Mouse (Mus musculus): Measurements from ENCODE around the gene Peli3. TPM values are rescaled to one million over a fixed set of nuclear protein-coding genes. Genes with fewer than 3 reads are reported as not detected.

Peli3 gene
- polyA plus RNA-seq, 1 experiment from 2014 or later = 7.4 TPM

DNA sequence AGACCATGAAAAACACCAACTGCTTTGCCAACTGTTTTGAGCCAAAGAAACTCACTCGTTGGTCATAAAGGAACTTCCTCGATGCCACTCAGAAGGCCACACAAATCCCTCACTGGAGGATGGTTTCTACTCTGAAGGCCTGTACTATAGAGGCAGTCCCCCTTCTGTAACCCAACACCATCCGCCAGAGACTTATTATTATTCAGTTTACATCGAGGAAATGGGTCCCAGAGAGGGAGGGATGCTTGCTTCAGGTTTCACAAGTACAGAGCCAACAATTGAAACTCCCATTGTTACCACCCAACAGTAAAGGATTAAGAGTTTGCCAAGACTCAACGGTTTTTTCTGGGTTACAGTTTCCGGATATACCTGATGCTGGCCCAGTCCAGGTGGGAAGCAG is 2.6 kb upstream of the Peli3 start:
- POLR2A ChIA-PET = no interaction called here
- no peak for DNase-seq (ENCODE audit: low read depth, low spot score)
- in situ Hi-C loops (cut with MboI; ENCODE audit: low pct_unique_long_range_greater_than_20kb) = no loop called here
- H3K27me3 ChIP-seq = no peaks in the 10 kb centered on the region
- TF ChIP-seq CTCF (IDR thresholded peaks at IDR 0.05) = no peak
- ATAC-seq = no peak
- CTCF ChIA-PET = no interaction called here

GRCm38 (mm10) chr19:4943253-4943588 is 294 bp upstream of the Peli3 start:
- DNase-seq (ENCODE audit: low read depth, low spot score) (no peak), ATAC-seq (peak; percentile 36)
- TF ChIP-seq CTCF (IDR thresholded peaks at IDR 0.05) = no peak
- no peaks in the 10 kb centered on the region for H3K27me3 ChIP-seq
- in situ Hi-C loops (cut with MboI; ENCODE audit: low pct_unique_long_range_greater_than_20kb) = no loop called here
- CTCF ChIA-PET = no interaction called here
- POLR2A ChIA-PET = no interaction called here

GRCm38 (mm10) chr19:4937444-4938310 is 5.2 kb downstream of the Peli3 start:
- POLR2A ChIA-PET = interaction anchor here (1.0 to 2.1 kb wide), 2 partner anchors 9 to 10 kb away, joined by 4 to 11 read pairs; partner anchors contain the start of gene Dpp3
- in situ Hi-C loops (cut with MboI; ENCODE audit: low pct_unique_long_range_greater_than_20kb) = no loop called here

DNA sequence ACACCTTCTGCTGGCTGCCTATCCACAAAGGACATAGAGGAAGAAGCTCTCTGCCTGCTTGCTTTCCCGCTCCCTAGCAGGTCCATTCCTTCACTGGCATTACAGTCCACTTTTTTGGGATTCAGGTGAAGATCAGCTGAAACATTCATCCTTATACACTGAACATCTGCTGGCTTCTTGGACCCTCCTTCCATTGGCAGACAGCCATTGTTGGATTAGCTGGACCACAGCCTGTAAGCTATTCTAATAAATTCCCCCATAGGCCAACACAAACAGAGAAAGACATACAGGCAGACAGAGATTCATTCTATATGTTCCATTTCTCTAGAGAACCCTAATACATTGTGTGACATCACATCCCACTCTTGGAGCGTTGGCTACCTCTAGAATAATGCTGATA is 6.0 kb downstream of the Peli3 start:
- POLR2A ChIA-PET = interaction anchor here (1.0 kb wide), 1 partner anchor 9 kb away, joined by 4 read pairs; the partner anchor contains the start of gene Dpp3

More at GRCm38 (mm10) chr19:4937444-4938310, 5.2 kb downstream of the Peli3 start:
- no peak for ATAC-seq
- DNase-seq (ENCODE audit: low read depth, low spot score) = no peak
- H3K27me3 ChIP-seq = no peaks in the 10 kb centered on the region
- TF ChIP-seq CTCF (IDR thresholded peaks at IDR 0.05) = no peak
- CTCF ChIA-PET = interaction anchor here (0.7 to 1.8 kb wide), 4 partner anchors 9 to 129 kb away, joined by 3 to 6 read pairs (median 5); partner anchors contain the start of gene Dpp3

GRCm38 (mm10) chr19:4928781-4929180 is 14.1 kb downstream of the Peli3 start:
- no peaks in the 10 kb centered on the region for H3K27me3 ChIP-seq
- no peak for TF ChIP-seq CTCF (IDR thresholded peaks at IDR 0.05)
- ChIA-PET CTCF (interaction anchor here (1.1 to 2.5 kb wide), 3 partner anchors 9 to 33 kb away, joined by 5 to 10 read pairs (median 8); partner anchors contain the start of gene Bbs1), POLR2A (interaction anchor here (0.6 to 1.8 kb wide), 5 partner anchors 10 to 44 kb away, joined by 3 to 11 read pairs (median 4); partner anchors contain the start of gene Mrpl11)
- DNase-seq (ENCODE audit: low read depth, low spot score) (no peak), ATAC-seq (no peak)
- in situ Hi-C loops (cut with MboI; ENCODE audit: low pct_unique_long_range_greater_than_20kb) = no loop called here

More for the DNA sequence above, 6.0 kb downstream of the Peli3 start:
- no peak for TF ChIP-seq CTCF (IDR thresholded peaks at IDR 0.05)
- no peak for DNase-seq (ENCODE audit: low read depth, low spot score)
- H3K27me3 ChIP-seq = no peaks in the 10 kb centered on the region
- no peak for ATAC-seq
- in situ Hi-C loops (cut with MboI; ENCODE audit: low pct_unique_long_range_greater_than_20kb) = no loop called here
- CTCF ChIA-PET = interaction anchor here (0.7 to 1.8 kb wide), 2 partner anchors 8 to 128 kb away, joined by 3 to 5 read pairs; no protein-coding TSS in a partner anchor

DNA sequence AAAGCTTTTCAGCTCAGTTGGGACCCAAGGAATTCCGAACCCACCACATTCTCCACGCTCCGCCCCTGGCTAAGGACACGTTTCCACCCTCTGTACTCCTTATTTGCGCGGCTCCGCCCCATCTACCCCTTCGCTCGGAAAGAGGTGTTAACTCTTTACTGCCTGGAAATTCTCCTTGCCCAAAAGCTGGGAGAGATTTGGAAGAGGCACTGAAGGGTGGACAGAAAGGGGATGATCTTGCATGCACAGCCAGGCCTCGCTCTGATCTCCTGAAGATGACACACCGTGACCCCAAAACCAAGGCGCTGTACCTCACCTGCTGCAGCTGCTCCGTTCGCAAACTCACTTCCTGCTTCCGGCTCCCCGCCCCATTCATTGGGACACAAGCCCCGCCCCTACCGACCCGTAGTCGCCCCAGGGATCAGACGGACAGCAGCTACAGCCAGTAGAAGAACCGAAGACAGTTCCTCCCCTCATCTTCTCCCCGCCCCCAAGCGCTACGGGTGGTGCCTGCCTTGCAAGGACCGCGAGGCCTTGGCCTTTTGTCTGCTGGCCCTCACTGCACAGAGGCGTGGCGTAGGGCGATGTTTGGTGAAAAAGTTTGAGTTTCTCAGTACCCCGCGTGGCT is 14.9 kb downstream of the Peli3 start, which contains the start of gene Dpp3:
Gene Dpp3 (minus strand): TSS at position 384 of the 628 bp plus-strand sequence.
- POLR2A ChIA-PET = interaction anchor here (1.2 to 1.8 kb wide), 7 partner anchors 9 to 34 kb away, joined by 3 to 11 read pairs (median 4); partner anchors contain the start of gene Mrpl11
- H3K27me3 ChIP-seq = no peaks in the 10 kb centered on the region
- no peak for TF ChIP-seq CTCF (IDR thresholded peaks at IDR 0.05)
- peak; percentile 87 for DNase-seq (ENCODE audit: low read depth, low spot score)
- peak; percentile 91 for ATAC-seq
- in situ Hi-C loops (cut with MboI; ENCODE audit: low pct_unique_long_range_greater_than_20kb) = no loop called here
- CTCF ChIA-PET = interaction anchor here (1.5 to 2.5 kb wide), 3 partner anchors 11 to 33 kb away, joined by 5 to 10 read pairs (median 8); partner anchors contain the start of gene Bbs1

DNA sequence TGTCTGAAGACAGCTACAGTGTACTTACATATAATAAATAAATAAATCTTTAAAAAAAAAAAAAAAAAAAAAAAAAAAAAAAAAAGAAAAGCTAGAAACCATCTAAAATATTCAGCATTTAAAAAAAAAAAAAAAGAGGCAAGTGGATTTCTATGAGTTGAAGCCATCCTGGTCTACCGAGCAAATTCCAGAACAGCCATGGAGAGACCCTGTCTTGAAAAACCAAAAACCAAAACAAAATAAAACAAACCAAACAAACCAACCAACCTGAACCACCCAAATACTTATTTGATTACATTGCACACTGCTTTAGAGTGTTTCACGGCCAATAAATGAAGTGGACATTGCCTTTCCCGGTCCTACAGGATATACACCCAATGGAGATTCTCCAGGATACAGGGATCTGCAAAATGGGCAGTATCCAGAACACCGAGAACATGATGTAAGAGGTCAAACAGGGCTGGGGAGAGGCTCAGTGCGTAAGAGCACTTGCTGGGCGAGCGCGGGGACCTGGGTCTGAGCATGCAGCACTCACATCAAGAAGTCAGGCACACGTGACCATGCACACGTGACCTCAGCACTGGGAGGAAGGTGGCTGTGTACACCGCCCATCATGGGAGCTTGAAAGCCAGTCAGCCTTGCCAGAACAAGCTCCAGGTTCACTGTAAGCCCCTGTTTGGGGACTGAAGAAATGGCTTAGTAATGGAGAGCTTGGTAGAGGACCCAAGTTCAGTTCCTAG is 17.6 kb downstream of the Peli3 start:
- in situ Hi-C loops (cut with MboI; ENCODE audit: low pct_unique_long_range_greater_than_20kb) = no loop called here
- ChIA-PET CTCF (interaction anchor here (1.3 kb wide), 1 partner anchor 32 kb away, joined by 5 read pairs; no protein-coding TSS in a partner anchor), POLR2A (no interaction called here)
- H3K27me3 ChIP-seq = no peaks in the 10 kb centered on the region
- DNase-seq (ENCODE audit: low read depth, low spot score) (no peak), ATAC-seq (no peak)
- TF ChIP-seq CTCF (IDR thresholded peaks at IDR 0.05) = no peak

DNA sequence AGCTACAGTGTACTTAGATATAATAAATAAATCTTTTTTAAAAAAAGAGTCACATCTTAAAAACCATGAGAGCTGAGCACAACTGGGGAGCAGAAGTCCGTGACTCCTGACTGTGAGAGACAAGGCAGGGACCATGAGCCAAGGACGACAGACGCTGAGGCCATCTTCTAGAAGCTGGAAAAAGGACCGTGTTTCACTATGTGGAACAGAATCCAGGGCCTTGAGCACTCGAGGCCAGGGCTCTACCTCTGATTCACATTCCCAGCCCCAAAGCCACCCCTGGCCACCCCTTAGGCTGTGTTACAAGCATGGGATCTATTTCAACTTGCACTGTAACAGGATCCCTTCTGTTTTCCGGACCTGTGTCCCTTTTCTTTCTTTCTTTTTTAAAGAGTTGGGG is 23.3 kb downstream of the Peli3 start:
- CTCF ChIA-PET = no interaction called here
- POLR2A ChIA-PET = no interaction called here
- TF ChIP-seq CTCF (IDR thresholded peaks at IDR 0.05) = no peak
- DNase-seq (ENCODE audit: low read depth, low spot score) (no peak), ATAC-seq (no peak)
- in situ Hi-C loops (cut with MboI; ENCODE audit: low pct_unique_long_range_greater_than_20kb) = no loop called here
- no peaks in the 10 kb centered on the region for H3K27me3 ChIP-seq

- ChIA-PET POLR2A (interaction anchor here (1.5 kb wide), 1 partner anchor 11 kb away, joined by 6 read pairs; the partner anchor contains the start of gene Dpp3), CTCF (no interaction called here)
- in situ Hi-C loops (cut with MboI; ENCODE audit: low pct_unique_long_range_greater_than_20kb) = no loop called here
- DNase-seq (ENCODE audit: low read depth, low spot score) = no peak
- no peaks in the 10 kb centered on the region for H3K27me3 ChIP-seq
- no peak for ATAC-seq
- TF ChIP-seq CTCF (IDR thresholded peaks at IDR 0.05) = no peak
These were observed 26.1 kb downstream of the Peli3 start for GRCm38 (mm10) chr19:4916827-4917226.

Data from Patski (cell line).